Mouse (Mus musculus): ENCODE measurements around the gene Raver2.
"Not testable (repeated sequence)": the region's sequence is repeated elsewhere in the genome, so short reads cannot be mapped to it uniquely, and the experiment has no call there.

Raver2 gene

GRCm38 (mm10) chr4:101068786-101069153 is at the start of gene Raver2:
TSS of gene Raver2 (plus strand) at chr4:101068983.
- in situ Hi-C loops (cut with MseI, MboI), result no loop called here

DNA sequence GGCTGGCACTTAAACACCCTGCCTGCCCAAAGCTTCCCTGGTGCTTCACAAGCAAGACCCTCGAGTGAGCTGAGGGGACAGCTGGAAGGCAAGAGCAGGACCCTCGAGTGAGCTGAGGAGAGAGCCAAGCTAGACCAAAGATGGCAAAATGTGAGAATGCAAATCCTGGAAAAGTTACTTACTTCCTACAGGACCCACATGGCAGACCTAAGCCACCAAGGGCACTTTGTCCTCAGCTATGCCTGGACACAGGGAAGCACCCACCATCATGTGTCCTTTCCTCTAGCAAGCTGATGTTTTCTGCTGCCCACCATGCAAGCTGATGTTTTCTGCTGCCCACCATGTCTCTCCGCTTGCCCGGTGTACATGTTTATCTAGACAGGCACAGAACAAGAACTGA is 48.2 kb upstream of the Raver2 start, which contains the start of gene Gm10577:
Gm10577 (minus strand) TSS at position 101 of the 400 bp plus-strand sequence.
- in situ Hi-C loops (cut with MseI, MboI), result no loop called here

DNA sequence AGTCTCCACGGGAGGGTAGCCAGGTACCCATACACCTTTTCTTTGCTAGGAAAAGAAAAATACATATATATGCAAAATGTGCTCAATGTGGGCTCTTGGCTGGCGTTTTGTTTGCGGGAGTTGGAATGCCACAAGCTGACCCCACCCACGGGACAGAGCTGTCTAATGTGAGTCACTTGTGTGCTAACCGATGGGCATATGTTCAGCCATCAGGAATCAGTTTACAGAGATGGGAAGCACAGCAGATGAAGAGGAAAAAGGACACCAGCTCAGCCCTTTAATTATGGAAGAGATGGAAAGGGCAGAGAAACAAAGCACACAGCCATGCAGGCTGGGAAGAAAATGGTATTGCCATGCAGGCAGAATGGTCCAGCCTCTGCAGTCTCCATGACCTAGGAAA is 42.2 kb upstream of the Raver2 start:
- in situ Hi-C loops (cut with MseI, MboI), result no loop called here

GRCm38 (mm10) chr4:101026995-101027394 is 41.8 kb upstream of the Raver2 start:
- in situ Hi-C loops (cut with MseI, MboI), result no loop called here

- in situ Hi-C loops (cut with MseI, MboI), result no loop called here
Observed at GRCm38 (mm10) chr4:101027852-101028411, 40.9 kb upstream of the Raver2 start.

GRCm38 (mm10) chr4:101033047-101033446 is 35.7 kb upstream of the Raver2 start:
- in situ Hi-C loops (cut with MseI, MboI), result no loop called here

DNA sequence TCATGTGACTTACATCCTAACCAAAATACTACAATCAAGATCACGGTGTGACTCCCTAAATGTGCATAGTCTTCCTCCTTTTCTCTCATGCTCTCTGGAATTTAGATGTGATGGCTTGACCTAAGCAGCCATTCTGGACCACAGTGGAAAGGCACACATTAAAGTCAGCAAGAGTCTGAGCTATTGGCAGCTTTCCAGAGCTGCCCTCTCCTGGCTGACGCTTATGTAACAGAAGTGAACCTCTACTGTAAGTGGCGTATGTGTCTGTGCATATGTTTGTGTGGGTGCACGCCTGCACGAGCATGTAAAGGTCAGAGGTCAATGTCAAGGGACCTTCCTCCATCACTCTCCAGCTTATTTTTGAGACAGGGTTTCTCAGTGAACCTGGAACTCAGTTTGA is 33.7 kb upstream of the Raver2 start:
- in situ Hi-C loops (cut with MseI, MboI), result no loop called here

- in situ Hi-C loops (cut with MseI, MboI), result no loop called here
Observed at GRCm38 (mm10) chr4:101037156-101037555, 31.6 kb upstream of the Raver2 start.

DNA sequence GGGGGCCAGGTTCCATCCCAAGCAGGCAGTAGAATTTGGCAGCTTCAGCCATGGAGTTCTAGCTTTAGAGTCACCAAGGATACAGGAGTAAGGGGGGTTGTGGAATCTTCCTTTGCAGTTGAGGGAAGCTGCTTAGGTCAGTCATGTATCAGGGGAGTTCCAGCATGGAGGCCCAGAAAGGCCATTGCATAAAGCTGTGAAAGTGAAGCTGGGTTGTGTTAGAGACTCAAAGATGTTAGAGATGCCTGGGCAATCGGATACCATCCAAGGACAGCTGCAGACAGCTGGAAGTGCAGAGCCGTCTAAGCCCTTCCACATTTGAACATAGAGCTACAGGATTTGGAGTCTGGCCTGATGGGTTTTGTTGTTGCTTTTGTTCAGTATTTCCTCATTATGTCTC is 25.1 kb upstream of the Raver2 start:
- in situ Hi-C loops (cut with MseI, MboI), result no loop called here

DNA sequence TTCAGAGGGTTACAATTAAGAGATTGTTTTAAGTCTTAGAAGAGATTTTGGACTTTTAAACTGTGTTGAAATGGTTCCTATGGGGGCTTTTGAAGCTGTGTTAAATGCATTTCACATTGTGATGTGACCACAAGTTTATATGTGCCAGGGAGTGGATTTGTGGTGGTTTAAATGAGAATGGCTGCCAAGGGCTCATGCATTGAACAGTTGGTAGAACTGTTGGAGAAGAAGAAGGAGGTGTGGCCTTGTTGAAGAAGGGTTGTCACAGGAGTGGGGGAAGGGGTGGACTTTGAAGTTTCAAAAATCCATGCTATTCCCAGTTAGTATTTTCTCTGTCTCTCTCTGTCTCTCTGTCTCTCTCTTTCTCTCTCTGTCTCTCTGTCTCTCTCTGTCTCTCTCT is 24.6 kb upstream of the Raver2 start:
- in situ Hi-C loops (cut with MseI, MboI), result no loop called here

DNA sequence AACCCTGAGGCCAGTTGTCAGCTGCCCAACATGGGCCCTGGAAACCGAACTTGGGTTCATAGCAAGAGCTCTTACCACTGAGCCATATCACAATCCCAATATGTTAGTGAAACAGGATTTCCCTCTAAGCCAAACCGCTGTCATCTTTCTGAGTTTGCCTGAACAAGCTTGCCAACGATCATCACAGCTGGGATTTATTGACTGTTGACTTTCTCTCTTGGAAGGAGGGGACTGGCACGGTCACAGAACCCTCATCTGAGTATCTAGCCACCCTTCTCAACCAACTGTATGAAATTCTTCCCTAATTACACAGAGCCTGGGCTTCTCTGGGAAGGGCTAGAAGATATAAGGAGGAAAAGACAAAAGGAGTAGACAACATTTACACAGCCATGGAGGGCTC is 22.2 kb upstream of the Raver2 start:
- in situ Hi-C loops (cut with MseI, MboI), result no loop called here

DNA sequence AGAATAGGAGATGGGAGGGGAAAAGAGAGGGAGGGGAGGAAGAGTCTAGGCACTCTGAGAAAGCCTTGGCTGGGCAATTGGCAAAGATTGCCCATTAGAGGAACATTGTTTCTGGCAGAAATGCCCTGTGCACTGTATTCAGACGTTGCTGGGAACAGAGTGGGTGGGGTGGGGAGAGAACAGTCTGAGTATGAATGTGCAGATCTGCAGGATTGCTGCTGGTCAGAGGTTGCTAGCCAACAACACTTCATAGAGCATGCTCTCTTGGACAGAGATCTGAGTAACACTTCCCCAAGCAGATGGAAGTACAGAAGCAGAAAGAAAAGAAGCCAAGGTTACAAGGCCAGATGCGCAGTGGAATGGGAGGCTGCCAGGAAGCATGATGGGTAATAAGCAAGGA is 6.6 kb upstream of the Raver2 start:
- in situ Hi-C loops (cut with MseI, MboI), result no loop called here

GRCm38 (mm10) chr4:101066401-101066800 is 2.4 kb upstream of the Raver2 start:
- in situ Hi-C loops (cut with MseI, MboI), result no loop called here

- in situ Hi-C loops (cut with MseI, MboI), result no loop called here
Observed at GRCm38 (mm10) chr4:101069154-101069971, 580 bp downstream of the Raver2 start.

GRCm38 (mm10) chr4:101071570-101071969 is 2.8 kb downstream of the Raver2 start:
- in situ Hi-C loops (cut with MseI, MboI), result no loop called here

- in situ Hi-C loops (cut with MseI, MboI), result no loop called here
Observed at GRCm38 (mm10) chr4:101076425-101076824, 7.6 kb downstream of the Raver2 start.

- in situ Hi-C loops (cut with MseI, MboI), result no loop called here
Observed at GRCm38 (mm10) chr4:101080016-101080415, 11.2 kb downstream of the Raver2 start.

- in situ Hi-C loops (cut with MseI, MboI), result no loop called here
Observed at GRCm38 (mm10) chr4:101082176-101082888, 13.5 kb downstream of the Raver2 start.

DNA sequence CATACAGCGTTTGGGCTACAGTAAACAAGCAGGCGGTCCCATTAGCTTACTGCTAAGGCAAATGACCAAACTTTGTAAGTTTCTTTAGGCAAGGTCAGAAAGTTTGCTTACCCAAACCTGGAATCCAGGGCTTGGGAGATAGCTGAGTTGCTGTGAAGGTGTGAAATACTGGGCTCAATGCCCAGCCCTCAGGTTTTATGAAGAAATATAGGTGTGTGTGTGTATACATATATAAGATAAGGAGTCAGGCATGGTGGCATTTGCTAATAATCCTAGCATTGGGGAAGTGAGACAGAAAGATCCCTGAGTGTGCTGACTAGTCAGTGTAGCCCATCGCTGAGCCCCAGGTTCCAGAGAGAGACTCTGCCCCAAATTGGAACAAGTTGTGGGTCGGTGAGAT is 16.1 kb downstream of the Raver2 start:
- in situ Hi-C loops (cut with MseI, MboI), result no loop called here

DNA sequence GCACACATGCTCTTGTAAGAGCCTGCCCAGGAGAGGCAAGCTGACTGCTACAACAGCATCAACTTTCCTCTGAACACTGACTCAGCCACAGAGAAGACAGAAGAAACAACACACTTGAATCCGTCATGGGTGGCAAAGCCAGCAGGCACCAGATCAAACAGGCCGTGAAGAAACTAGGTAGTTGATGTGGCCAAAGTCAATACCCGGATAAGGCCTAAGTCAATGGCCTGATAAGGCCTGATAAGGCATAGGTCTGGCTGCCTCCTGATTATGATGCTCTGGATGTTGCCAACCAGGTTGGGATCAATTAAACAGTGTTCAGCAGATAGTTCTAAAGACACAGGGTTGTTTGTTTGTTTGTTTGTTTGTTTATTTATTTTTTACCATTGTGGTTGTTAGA is 17.3 kb downstream of the Raver2 start:
- in situ Hi-C loops (cut with MseI, MboI), result no loop called here

DNA sequence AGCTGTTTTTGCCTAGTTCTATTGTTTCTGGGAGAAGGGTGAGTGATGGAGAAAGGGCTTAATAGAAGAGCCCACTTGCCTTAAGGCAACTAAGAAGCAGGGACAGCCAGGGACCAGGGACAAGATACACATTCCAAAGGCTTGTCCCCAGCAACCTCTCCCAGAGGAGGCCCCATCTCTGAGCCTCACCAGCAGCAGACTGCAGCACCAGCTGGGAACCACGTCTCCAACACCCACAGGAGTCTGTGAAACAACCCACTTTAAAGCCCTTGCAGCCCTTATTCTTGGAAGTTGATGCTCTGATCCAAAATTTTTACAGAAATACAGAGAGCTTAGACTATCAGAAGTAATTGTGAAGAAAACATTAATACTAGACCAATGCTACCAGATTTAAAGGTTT is 18.9 kb downstream of the Raver2 start:
- in situ Hi-C loops (cut with MseI, MboI), result no loop called here

- in situ Hi-C loops (cut with MseI, MboI), result not testable (repeated sequence)
Observed at GRCm38 (mm10) chr4:101090630-101091029, 21.8 kb downstream of the Raver2 start.

DNA sequence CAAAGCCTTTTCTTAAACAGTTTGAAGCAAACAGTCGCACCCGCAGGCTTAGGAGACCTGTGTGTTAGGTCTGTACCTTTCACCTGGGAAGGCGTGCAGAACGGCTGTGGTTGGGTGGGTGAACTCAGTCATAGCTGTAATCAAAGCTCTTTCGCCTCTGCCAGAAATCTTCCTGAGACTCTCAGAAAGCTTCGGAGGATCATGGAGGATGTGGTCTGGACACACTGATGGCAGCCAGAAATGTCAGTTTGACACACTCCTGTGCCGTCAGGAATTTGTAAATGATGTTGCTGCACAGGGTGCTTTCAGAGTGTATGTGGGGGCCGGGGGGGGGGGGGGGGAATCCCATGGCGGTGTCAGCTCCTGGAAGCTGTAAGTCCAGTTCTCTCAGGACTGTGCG is 24.5 kb downstream of the Raver2 start:
- in situ Hi-C loops (cut with MseI, MboI), result no loop called here
